Mouse (Mus musculus) kidney, adult 2 months (tissue): ENCODE data around the gene Pitpnm3. TPM values are rescaled to one million over a fixed set of nuclear protein-coding genes. Genes with fewer than 3 reads are reported as not detected.

ENCODE experiments used
- DNase-seq: peaks from one replicate; pipeline ENCODE4 v3.0.0; 2021
- H3K27ac ChIP-seq: fragments of 200-500 bp; 2 replicates; pipeline ENCODE4 v1.5.1; 2012; ENCODE audit warnings: low read depth, low read length, control low read depth, inconsistent platforms; ENCODE audit not compliant: insufficient read depth
- H3K27me3 ChIP-seq: fragments of 200-500 bp; replicated peaks from 2 replicates; pipeline ENCODE4 v1.6.1; 2012; ENCODE audit warnings: mild to moderate bottlenecking, moderate library complexity, low read length, inconsistent platforms; ENCODE audit not compliant: control insufficient read depth, insufficient read depth
- H3K36me3 ChIP-seq: fragments of 200-500 bp; 2 replicates; pipeline ENCODE4 v1.6.1; 2012; ENCODE audit warnings: mild to moderate bottlenecking, moderate library complexity, low read length, inconsistent platforms; ENCODE audit not compliant: control insufficient read depth, insufficient read depth
- H3K4me1 ChIP-seq: fragments of 200-500 bp; 2 replicates; pipeline ENCODE4 v1.6.1; 2011; ENCODE audit warnings: low read length; ENCODE audit not compliant: control insufficient read depth, insufficient read depth
- H3K4me3 ChIP-seq: fragments of 200-500 bp; 2 replicates; pipeline ENCODE4 v1.5.1; 2011; ENCODE audit warnings: mild to moderate bottlenecking, low read depth, low read length, control low read depth; ENCODE audit not compliant: insufficient read depth
- CTCF ChIP-seq: fragments of 200-500 bp; conservative IDR thresholded peaks from 2 replicates; pipeline ENCODE4 v1.5.1; 2011; ENCODE audit warnings: low read depth, mild to moderate bottlenecking, control low read depth, low read length, moderate library complexity, mixed read lengths; ENCODE audit not compliant: insufficient read depth, insufficient read length
- POLR2A ChIP-seq: fragments of 200-500 bp; IDR thresholded peaks from one replicate; pipeline ENCODE4 v1.6.1; 2011; ENCODE audit warnings: low read depth, low read length, control low read depth
- WGBS: fragments of 180-500 bp; shearing (Covaris S2); methylation state at CpG from one replicate; pipeline ENCODE4 v1.1.7; 2018; 5-methylcytosine and 5-hydroxymethylcytosine counted together
- polyA plus RNA-seq: library from polyadenylated mRNA; depleted of rRNA; stranded (reverse); fragments of >200 nt; gene quantifications from 2 replicates; pipeline ENCODE4 v1.2.3, GENCODE M21; 2012

Pitpnm3 gene
- polyA plus RNA-seq, 1 experiment = 4.7 TPM

GRCm38 (mm10) chr11:72095994-72096393 lies 39.6 kb downstream of the Pitpnm3 start:
- DNase-seq = no peak
- no peaks in the 10 kb centered on the region for H3K27me3 ChIP-seq
- WGBS = 49% methylated on average over 3 of the region's 3 CpGs
- no peaks in the 10 kb centered on the region for H3K4me1 ChIP-seq
- no peak overlapping the region for H3K4me3 ChIP-seq
- H3K36me3 ChIP-seq = no peaks in the 10 kb centered on the region
- H3K27ac ChIP-seq = no peak overlapping the region
- no peak for TF ChIP-seq CTCF
- no peak for TF ChIP-seq POLR2A

DNA sequence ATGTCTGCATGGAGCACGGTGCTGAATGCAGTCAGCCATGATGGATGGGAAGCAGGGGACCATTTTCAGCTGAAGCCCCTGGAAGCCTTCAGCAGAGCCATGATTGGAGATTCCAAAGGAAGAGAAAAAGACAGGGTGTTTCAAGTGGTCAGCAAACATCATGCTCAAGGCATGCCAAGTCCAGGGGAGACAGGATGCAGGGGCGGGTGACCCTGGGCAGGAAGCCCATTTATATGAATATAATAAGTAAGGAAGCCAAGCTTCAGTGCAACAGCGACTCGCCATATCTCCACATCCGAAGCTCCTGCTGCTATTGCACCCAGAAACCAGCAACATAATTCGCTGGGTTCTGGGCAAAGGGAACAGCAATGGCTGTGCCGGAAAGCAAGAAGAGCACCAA lies 41.1 kb downstream of the Pitpnm3 start:
- H3K27ac ChIP-seq = no peak overlapping the region
- H3K4me3 ChIP-seq = no peak overlapping the region
- TF ChIP-seq POLR2A = no peak
- TF ChIP-seq CTCF = no peak
- no peaks in the 10 kb centered on the region for H3K27me3 ChIP-seq
- no peaks in the 10 kb centered on the region for H3K36me3 ChIP-seq
- WGBS = 58% methylated on average over 7 of the region's 7 CpGs
- no peaks in the 10 kb centered on the region for H3K4me1 ChIP-seq
- DNase-seq = peak; percentile 64

GRCm38 (mm10) chr11:72092390-72092789 lies 43.2 kb downstream of the Pitpnm3 start:
- H3K4me1 ChIP-seq = no peaks in the 10 kb centered on the region
- H3K4me3 ChIP-seq = no peak overlapping the region
- H3K27me3 ChIP-seq = no peaks in the 10 kb centered on the region
- no peak overlapping the region for H3K27ac ChIP-seq
- WGBS = 71% methylated on average over 8 of the region's 8 CpGs
- no peak for DNase-seq
- H3K36me3 ChIP-seq = no peaks in the 10 kb centered on the region
- TF ChIP-seq POLR2A (no peak), CTCF (no peak)

DNA sequence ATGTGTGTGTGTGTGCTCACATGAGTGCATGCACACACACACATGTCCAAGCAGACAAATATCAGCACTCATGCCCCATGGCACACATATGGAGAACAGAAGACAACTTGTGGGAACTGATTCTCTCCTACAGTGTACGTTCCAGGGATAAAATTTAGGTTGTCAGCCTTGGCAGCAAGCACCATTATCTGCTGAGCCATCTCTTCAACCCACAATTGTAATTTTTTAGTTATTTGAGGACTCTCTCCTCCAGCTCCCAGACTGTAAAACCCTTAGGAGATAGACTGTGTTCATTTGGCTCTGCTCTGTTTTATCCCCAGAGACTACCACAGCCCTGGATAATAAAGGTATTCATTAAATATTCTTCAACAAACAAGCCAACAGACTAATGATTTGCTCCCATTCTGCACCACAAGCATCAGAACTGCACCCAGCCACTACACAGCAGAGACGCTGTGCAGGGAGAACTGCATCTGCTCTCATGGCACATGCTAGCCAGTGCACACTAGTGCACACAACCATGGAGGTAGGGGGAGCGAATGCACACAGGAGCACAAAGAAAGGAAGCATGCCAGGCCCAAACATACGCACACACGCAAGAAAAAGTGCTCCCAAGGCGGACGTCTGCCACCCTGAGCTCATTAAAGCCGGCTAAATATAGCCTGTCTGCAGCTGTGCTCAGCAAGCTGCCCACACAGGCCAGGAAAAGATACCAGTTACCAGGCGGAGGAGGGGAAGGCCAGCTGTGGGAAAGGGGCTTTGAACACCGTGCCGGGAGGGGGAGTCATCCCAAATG lies 49.1 kb downstream of the Pitpnm3 start:
- H3K27me3 ChIP-seq = no peaks in the 10 kb centered on the region
- TF ChIP-seq POLR2A = no peak
- no peak for TF ChIP-seq CTCF
- WGBS = 44% methylated on average over 11 of the region's 11 CpGs

DNA sequence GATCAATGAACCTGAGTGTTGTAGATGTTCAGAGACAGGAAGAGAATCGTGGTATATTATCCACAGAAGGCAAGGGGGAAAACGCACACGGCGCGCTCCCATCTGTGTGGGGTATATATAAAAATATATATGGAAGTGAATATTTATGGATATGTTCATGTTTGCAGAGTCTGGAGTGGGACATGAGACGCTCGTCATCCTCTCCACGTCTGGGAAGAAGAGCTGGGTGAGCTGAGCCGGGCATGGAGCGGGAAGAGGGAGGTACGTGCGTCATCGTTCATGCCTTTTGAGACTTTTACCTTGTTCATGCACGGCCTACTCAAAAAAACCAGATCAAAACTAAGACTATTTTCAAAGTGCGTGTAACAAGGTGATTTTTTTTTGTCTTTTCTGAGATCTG lies 51.2 kb downstream of the Pitpnm3 start:
- Histone ChIP-seq H3K27me3 (no peaks in the 10 kb centered on the region), H3K27ac (no peak overlapping the region), H3K36me3 (no peaks in the 10 kb centered on the region), H3K4me1 (no peaks in the 10 kb centered on the region), H3K4me3 (no peak overlapping the region)
- 95% methylated on average over 15 of the region's 15 CpGs for WGBS
- DNase-seq = no peak
- TF ChIP-seq CTCF (no peak), POLR2A (no peak)

More for the DNA sequence above, 49.1 kb downstream of the Pitpnm3 start:
- Histone ChIP-seq H3K27ac (no peak overlapping the region), H3K4me3 (no peak overlapping the region), H3K4me1 (no peaks in the 10 kb centered on the region), H3K36me3 (no peaks in the 10 kb centered on the region)
- no peak for DNase-seq

DNA sequence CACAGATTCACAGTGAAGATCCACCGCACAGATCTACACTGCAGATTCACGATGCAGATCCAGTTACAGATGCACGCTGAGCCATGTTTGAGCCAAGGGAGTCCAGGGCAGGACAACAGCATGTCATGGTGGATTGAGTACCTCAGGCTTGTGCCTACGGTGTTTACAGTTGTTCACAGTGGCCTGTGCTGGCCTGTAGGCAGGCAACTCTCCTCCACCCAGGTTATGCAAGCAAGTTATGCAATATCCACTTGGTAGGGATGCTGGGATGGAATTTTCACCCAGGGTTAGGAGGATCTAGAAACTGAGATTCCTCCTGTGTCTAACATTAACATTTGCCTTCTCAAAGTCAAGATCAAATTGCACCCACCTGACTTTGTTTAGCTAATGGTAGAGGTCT lies 53.0 kb downstream of the Pitpnm3 start:
- no peaks in the 10 kb centered on the region for H3K27me3 ChIP-seq
- WGBS = 72% methylated on average over 4 of the region's 4 CpGs
- no peaks in the 10 kb centered on the region for H3K36me3 ChIP-seq
- no peak for TF ChIP-seq POLR2A
- TF ChIP-seq CTCF = no peak
- H3K4me3 ChIP-seq = no peak overlapping the region
- DNase-seq = no peak
- H3K27ac ChIP-seq = no peak overlapping the region
- no peaks in the 10 kb centered on the region for H3K4me1 ChIP-seq

DNA sequence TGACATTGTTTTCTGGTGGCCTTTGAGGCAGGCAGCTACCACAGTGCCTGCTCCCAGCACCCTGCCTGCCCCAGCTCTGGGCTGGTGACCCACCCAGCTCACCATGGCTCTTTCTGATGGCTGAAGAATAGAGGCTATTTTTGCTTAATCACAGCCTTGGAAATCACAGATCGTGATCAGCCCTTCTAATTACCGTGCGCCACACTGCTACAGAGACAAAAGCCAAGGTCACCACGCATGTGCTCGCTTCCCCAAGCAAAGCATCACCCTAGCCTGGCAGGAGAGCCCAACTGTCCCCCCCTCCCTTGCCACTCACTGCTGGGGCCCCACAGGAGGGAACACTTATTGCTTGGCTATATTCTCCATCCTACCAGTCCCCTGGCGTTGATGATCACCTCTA lies 55.1 kb downstream of the Pitpnm3 start:
- Histone ChIP-seq H3K27me3 (no peaks in the 10 kb centered on the region), H3K36me3 (no peaks in the 10 kb centered on the region), H3K4me3 (no peak overlapping the region), H3K4me1 (no peaks in the 10 kb centered on the region), H3K27ac (no peak overlapping the region)
- TF ChIP-seq POLR2A = no peak
- no peak for TF ChIP-seq CTCF
- WGBS = 91% methylated on average over 6 of the region's 6 CpGs
- no peak for DNase-seq
